Mouse (Mus musculus) myocyte (in vitro differentiated cells): ENCODE data around the gene Rnasel.

Source experiments
- CEBPB ChIP-seq: IDR thresholded peaks from 2 replicates; pipeline ENCODE4 v1.6.1; 2011; ENCODE audit warnings: mild to moderate bottlenecking, moderate library complexity; ENCODE audit not compliant: poor library complexity, insufficient read depth, severe bottlenecking
- E2F4 ChIP-seq: IDR thresholded peaks from one replicate; pipeline ENCODE4 v1.6.1; 2011; ENCODE audit warnings: mild to moderate bottlenecking, control low read depth, moderate library complexity; ENCODE audit not compliant: insufficient read depth
- MAX ChIP-seq: IDR thresholded peaks from one replicate; pipeline ENCODE4 v1.6.1; 2011; ENCODE audit warnings: low read depth, mild to moderate bottlenecking, control low read depth
- MYOG ChIP-seq, 3 experiments: IDR thresholded peaks; one replicate each; pipeline ENCODE4 v1.6.1; 2011; ENCODE audit warnings: control low read depth in 2 of 3, low read depth in 2 of 3, mild to moderate bottlenecking in 2 of 3; ENCODE audit not compliant: insufficient read length in 2 of 3, control insufficient read depth in 1 of 3, insufficient read depth in 1 of 3
- POLR2A ChIP-seq: IDR thresholded peaks from one replicate; pipeline ENCODE4 v1.6.1; 2011; ENCODE audit warnings: low read depth, mild to moderate bottlenecking, control low read depth, moderate library complexity; ENCODE audit not compliant: insufficient read length
- POLR2AphosphoS2 ChIP-seq: IDR thresholded peaks from one replicate; pipeline ENCODE4 v1.6.1; 2011; ENCODE audit warnings: low read depth, control low read depth; ENCODE audit not compliant: insufficient read length
- SRF ChIP-seq: IDR thresholded peaks from one replicate; pipeline ENCODE4 v1.6.1; 2011; ENCODE audit warnings: low read depth; ENCODE audit not compliant: control insufficient read depth, insufficient read length
- TCF12 ChIP-seq: IDR thresholded peaks from one replicate; pipeline ENCODE4 v1.6.1; 2011; ENCODE audit warnings: mild to moderate bottlenecking, control low read depth; ENCODE audit not compliant: poor library complexity, insufficient read depth, severe bottlenecking
- TCF3 ChIP-seq: IDR thresholded peaks from one replicate; pipeline ENCODE4 v1.6.1; 2011; ENCODE audit warnings: low read depth, control low read depth; ENCODE audit not compliant: insufficient read length
- USF1 ChIP-seq: IDR thresholded peaks from one replicate; pipeline ENCODE4 v1.6.1; 2011; ENCODE audit warnings: low read depth, mild to moderate bottlenecking, control low read depth, moderate library complexity

- TF ChIP-seq CEBPB (no peak), POLR2A (no peak), MAX (no peak), SRF (no peak), MYOG (IDR thresholded peaks at IDR 0.05; ENCODE audit: control insufficient read depth in 1 of 3, insufficient read depth in 1 of 3, insufficient read length in 2 of 3, low read depth in 2 of 3) (no peak), TCF12 (no peak), USF1 (no peak), POLR2AphosphoS2 (no peak), TCF3 (no peak), E2F4 (no peak)
Measured at GRCm38 (mm10) chr1:153768465-153768864, 19.2 kb downstream of the Rnasel start.
